Mouse (Mus musculus) telencephalon, adult 2 months (tissue): ENCODE measurements around the gene Gm13083.
"Not testable (repeated sequence)": the region's sequence is repeated elsewhere in the genome, so short reads cannot be mapped to it uniquely, and the experiment has no call there.

Experiments used
- DNase-seq: peaks from one replicate; pipeline ENCODE4 v3.0.0-alpha.2; 2011; ENCODE audit warnings: low read depth, low spot score

Gene Gm13083

DNA sequence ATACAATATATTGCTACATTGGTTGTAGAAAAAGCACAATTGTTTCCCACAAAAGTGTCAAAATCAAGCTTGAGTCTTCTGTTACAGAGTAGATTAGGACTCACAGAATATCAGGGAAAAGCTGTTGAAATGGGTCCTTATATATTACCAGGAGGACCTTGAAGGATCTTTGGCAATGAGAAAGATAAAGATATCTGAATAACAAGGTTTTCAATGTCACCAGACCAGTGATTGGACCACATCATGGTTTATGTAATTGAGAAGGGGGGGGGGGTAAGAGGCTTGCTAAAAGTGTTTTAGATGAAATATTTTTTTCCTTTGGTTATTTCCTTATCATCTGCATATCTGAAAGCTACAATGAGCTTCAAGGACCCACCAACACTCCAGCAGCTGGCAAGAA, at the start of gene Gm13083:
Gene Gm13083 (plus strand): TSS at position 301 of the 400 bp plus-strand sequence.
- not testable (repeated sequence) for DNase-seq

DNA sequence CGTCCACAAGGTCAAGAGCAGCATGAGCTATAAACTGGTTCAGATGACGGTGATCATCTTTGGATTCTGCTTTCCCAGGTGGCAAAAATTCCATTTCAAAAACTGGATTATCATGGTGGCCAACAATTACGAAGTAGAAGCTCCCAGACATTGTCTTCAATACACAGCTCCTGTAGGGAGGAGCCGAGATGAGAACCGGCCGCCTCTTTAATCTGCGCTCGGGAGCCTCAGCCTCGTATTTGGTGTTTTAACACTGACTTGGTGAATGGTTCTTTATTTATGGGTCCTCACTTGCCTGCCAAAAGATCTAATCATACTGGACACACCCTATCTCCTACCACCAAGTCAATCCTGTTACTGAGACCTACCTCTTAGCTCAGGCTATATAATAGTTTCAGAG, 2.9 kb upstream of the Gm13083 start:
- DNase-seq, result not testable (repeated sequence)

DNA sequence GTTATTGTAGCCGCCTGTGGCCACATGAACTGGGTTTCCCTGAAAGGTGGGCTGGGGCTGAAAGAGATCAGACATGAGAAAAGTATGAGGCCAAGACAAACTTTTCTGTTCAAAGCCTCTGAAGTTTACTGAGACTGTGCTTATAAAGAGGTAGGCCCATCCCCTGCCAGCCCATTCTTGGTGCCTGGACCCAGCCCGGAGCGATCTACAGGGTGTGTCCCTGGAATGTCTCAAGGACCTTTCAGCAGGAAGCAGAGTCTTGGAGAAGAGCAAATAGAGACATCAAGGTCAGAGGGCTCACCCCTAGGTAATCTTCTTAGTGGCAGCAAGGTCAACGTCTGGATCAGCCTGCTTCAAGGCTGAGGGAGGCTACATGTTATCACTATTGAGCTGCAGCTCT, 3.3 kb downstream of the Gm13083 start:
- DNase-seq, result not testable (repeated sequence)

DNA sequence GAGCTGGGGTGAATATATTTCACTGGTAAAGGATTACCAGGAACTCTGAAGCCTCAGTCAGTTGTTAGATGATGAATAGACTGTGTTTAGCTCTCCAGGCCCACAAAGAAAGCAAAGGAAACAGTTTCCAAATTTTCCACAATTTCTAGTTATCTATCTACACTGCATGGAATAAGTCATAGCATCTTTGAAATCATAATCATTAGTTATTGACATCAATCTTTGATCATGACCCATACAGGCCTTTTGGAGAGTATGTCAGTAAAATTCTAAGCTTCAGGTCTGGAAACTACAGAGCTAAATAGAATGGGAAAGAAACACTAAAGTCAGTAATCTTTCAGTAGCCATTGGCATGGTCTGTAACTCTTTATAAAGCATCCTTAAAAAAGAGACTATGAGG, 42.3 kb downstream of the Gm13083 start, which contains the start of gene Gm13088:
Gene Gm13088 (minus strand): TSS at position 101 of the 400 bp plus-strand sequence.
- not testable (repeated sequence) for DNase-seq
